Mouse (Mus musculus): ENCODE results near the gene Btbd35f30. TPM values are rescaled to one million over a fixed set of nuclear protein-coding genes. Genes with fewer than 3 reads are reported as not detected.
"Not testable (repeated sequence)": the region's sequence is repeated elsewhere in the genome, so short reads cannot be mapped to it uniquely, and the experiment has no call there.

The Btbd35f30 gene
- polyA plus RNA-seq (2015; fragmentation: Nextera tagmentation; extraction: Ambion mirVana) = not detected in 2 replicates

GRCm38 (mm10) chrX:32894325-32894724 lies at the start of gene Btbd35f30:
Gene Btbd35f30, plus strand, starts transcription at chrX:32894625.
- no CpG with 5 or more reads among the region's 4 CpGs for WGBS
- not testable (repeated sequence) for H3K4me3 ChIP-seq (replicated peaks); H3K9ac ChIP-seq (replicated peaks); H3K4me1 ChIP-seq; H3K27ac ChIP-seq (replicated peaks); H3K4me2 ChIP-seq; H3K9me3 ChIP-seq (replicated peaks); ATAC-seq (ENCODE audit: low FRiP score); H3K27me3 ChIP-seq (replicated peaks); H3K36me3 ChIP-seq

GRCm38 (mm10) chrX:32941468-32941867 lies 47.0 kb downstream of the Btbd35f30 start, which contains the start of gene Gm21789:
Gene Gm21789, plus strand, starts transcription at chrX:32941768.
- no CpG with 5 or more reads among the region's 1 CpGs for WGBS

More at GRCm38 (mm10) chrX:32941468-32941867, 47.0 kb downstream of the Btbd35f30 start, which contains the start of gene Gm21789:
- not testable (repeated sequence) for H3K27me3 ChIP-seq (replicated peaks); H3K4me3 ChIP-seq (replicated peaks); H3K9me3 ChIP-seq (replicated peaks); ATAC-seq (ENCODE audit: low FRiP score); H3K36me3 ChIP-seq; H3K27ac ChIP-seq (replicated peaks); H3K4me1 ChIP-seq; H3K9ac ChIP-seq (replicated peaks); H3K4me2 ChIP-seq

Other genes starting within 250 kb of the Btbd35f30 start
- gene Gm5926, start 243.9 kb upstream of the Btbd35f30 start, polyA plus RNA-seq (2015; fragmentation: Nextera tagmentation; extraction: Ambion mirVana) = not detected in 2 replicates
- not detected in 2 replicates for gene Btbd35f21, start 168.5 kb upstream of the Btbd35f30 start, polyA plus RNA-seq (2015; fragmentation: Nextera tagmentation; extraction: Ambion mirVana)
- not detected in 2 replicates for gene Gm21789, start 47.1 kb downstream of the Btbd35f30 start, polyA plus RNA-seq (2015; fragmentation: Nextera tagmentation; extraction: Ambion mirVana)
- gene Btbd35f5, start 79.3 kb downstream of the Btbd35f30 start, polyA plus RNA-seq (2015; fragmentation: Nextera tagmentation; extraction: Ambion mirVana) = not detected in 2 replicates

Measured in neural tube, embryonic 15.5 days (tissue).